Mouse (Mus musculus) stomach, embryonic 15.5 days (tissue): ENCODE results near the gene Ccdc80. TPM values are rescaled to one million over a fixed set of nuclear protein-coding genes. Genes with fewer than 3 reads are reported as not detected.

Experiments
- ATAC-seq: fragments of 200-750 bp; cut with Nextera tagmentation; 2 replicates; pipeline ENCODE4 v1.8.0; 2017; ENCODE audit warnings: low read depth, moderate number of reproducible peaks, moderate TSS enrichment; ENCODE audit not compliant: insufficient read depth, low FRiP score
- H3K27ac ChIP-seq: fragments of 300-500 bp; sonication (generic); 2 replicates; pipeline ENCODE4 v1.5.1; 2015; ENCODE audit warnings: mild to moderate bottlenecking, inconsistent platforms
- H3K27me3 ChIP-seq: fragments of 300-500 bp; sonication (generic); replicated peaks from 2 replicates; pipeline ENCODE4 v1.6.1; 2015; ENCODE audit warnings: inconsistent platforms
- H3K36me3 ChIP-seq: fragments of 300-500 bp; sonication (generic); 2 replicates; pipeline ENCODE4 v1.6.1; 2015; ENCODE audit warnings: inconsistent platforms
- H3K4me1 ChIP-seq: fragments of 300-500 bp; sonication (generic); 2 replicates; pipeline ENCODE4 v1.6.1; 2015; ENCODE audit warnings: inconsistent platforms
- H3K4me2 ChIP-seq: fragments of 300-500 bp; sonication (generic); 2 replicates; pipeline ENCODE4 v1.6.1; 2015; ENCODE audit warnings: mild to moderate bottlenecking, inconsistent platforms
- H3K4me3 ChIP-seq: fragments of 300-500 bp; sonication (generic); replicated peaks from 2 replicates; pipeline ENCODE4 v1.5.1; 2015; ENCODE audit warnings: inconsistent platforms
- H3K9ac ChIP-seq: fragments of 300-500 bp; sonication (generic); 2 replicates; pipeline ENCODE4 v1.6.1; 2015; ENCODE audit warnings: inconsistent platforms
- H3K9me3 ChIP-seq: fragments of 300-500 bp; sonication (generic); 2 replicates; pipeline ENCODE4 v1.6.1; 2016; ENCODE audit warnings: inconsistent platforms
- WGBS: fragments of 180-500 bp; shearing (Covaris S2); methylation state at CpG from one replicate; pipeline ENCODE4 v1.1.7; 2015; 5-methylcytosine and 5-hydroxymethylcytosine counted together
- polyA plus RNA-seq: library from polyadenylated mRNA; unstranded; fragments of >200 nt; fragmentation: Nextera tagmentation; extraction: Ambion mirVana; gene quantifications from 2 replicates; pipeline ENCODE4 v1.2.1, GENCODE M21; 2015

Gene Ccdc80
- polyA plus RNA-seq, 1 experiment from 2014 or later: 98.3 TPM

DNA sequence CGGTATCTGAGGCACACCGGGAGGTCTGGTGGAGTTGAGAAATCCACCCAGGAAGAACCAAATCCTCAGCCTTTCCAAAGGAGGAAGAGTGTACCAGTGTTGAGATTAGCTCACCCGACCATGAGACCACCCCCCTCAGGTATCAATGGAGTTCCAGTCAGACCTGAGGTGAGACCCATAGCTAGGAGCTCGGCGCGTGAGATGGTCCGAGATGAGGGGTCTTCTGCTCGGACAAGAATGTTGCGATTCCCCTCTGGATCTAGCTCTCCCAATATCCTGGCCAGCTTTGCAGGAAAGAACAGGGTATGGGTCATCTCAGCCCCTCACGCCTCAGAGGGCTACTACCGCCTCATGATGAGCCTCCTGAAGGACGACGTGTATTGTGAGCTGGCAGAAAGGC lies 1.8 kb downstream of the Ccdc80 start:
- Histone ChIP-seq H3K27ac (no peak overlapping the region), H3K4me1 (peaks cover 9% of the 10 kb centered on the region; the same call in 1 of the 2 replicates), H3K36me3 (no peaks in the 10 kb centered on the region), H3K4me3 (peak overlapping the region; percentile 39; the same call in 1 of the 2 replicates), H3K4me2 (peak overlapping the region; percentile 51), H3K27me3 (no peaks in the 10 kb centered on the region), H3K9me3 (no peaks in the 10 kb centered on the region), H3K9ac (no peak overlapping the region)
- ATAC-seq: no peak
- WGBS: 85% methylated on average over 13 of the region's 13 CpGs

GRCm38 (mm10) chr16:45095561-45096482 lies 2.6 kb downstream of the Ccdc80 start:
- peak overlapping the region; percentile 51 for H3K4me2 ChIP-seq
- 85% methylated on average over 26 of the region's 26 CpGs for WGBS
- no peak overlapping the region; the same call in 1 of the 2 replicates for H3K4me3 ChIP-seq
- peaks cover 7% of the 10 kb centered on the region; the same call in 1 of the 2 replicates for H3K4me1 ChIP-seq
- H3K9ac ChIP-seq: no peak overlapping the region
- no peak overlapping the region for H3K27ac ChIP-seq
- H3K9me3 ChIP-seq: no peaks in the 10 kb centered on the region
- no peaks in the 10 kb centered on the region for H3K27me3 ChIP-seq
- H3K36me3 ChIP-seq: no peaks in the 10 kb centered on the region
- ATAC-seq: no peak

- Histone ChIP-seq H3K4me3 (peak overlapping the region; percentile 4; the same call in 1 of the 2 replicates), H3K27ac (no peak overlapping the region), H3K36me3 (no peaks in the 10 kb centered on the region), H3K27me3 (no peaks in the 10 kb centered on the region), H3K9me3 (no peaks in the 10 kb centered on the region), H3K4me1 (peaks cover 7% of the 10 kb centered on the region; the same call in 1 of the 2 replicates), H3K9ac (no peak overlapping the region), H3K4me2 (peak overlapping the region; percentile 51)
- ATAC-seq: no peak
- WGBS: 82% methylated on average over 2 of the region's 2 CpGs
Measured at GRCm38 (mm10) chr16:45097467-45097866, 4.3 kb downstream of the Ccdc80 start.

DNA sequence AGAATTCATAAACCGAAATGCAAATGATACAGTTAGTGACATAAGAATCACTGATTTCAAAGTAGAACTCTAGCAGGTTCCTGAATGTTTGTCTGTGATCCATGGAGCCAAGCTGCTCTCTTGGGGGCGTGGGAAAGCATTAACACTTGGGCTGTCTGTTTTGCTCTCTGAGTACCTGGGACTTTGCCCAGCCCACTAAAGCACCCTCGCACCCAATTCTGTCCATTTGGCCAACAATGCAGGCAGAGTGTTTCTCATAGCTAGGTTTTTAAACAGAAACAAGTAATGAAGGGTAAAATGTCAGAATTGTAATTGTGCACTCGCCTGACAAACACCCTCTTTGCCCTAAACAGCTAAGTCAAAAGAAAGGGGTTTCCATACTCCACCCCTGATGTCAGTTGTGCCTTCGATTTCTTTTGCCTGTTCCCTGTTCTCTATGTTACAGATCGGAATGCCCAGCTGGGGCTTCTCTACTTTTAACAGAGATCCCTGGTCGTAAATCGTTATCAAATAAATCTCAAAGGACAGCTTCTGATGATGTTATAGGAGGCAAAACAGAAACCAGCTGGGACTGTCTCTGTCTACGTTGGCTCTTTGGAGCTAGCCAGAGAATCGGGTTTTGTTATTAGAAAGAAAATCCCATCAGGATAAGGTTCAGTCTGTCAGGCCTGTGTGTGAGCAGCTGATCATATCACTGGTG lies 5.1 kb downstream of the Ccdc80 start:
- 0 out of 2 replicates have a peak, but pooled peaks have one; percentile 36 for ATAC-seq
- no peaks in the 10 kb centered on the region for H3K36me3 ChIP-seq
- no peaks in the 10 kb centered on the region for H3K27me3 ChIP-seq
- peak overlapping the region; percentile 11; the same call in 1 of the 2 replicates for H3K4me3 ChIP-seq
- H3K9me3 ChIP-seq: no peaks in the 10 kb centered on the region
- 0 out of 2 replicates have a peak, but pooled peaks cover under 1% of the 10 kb centered on the region for H3K4me1 ChIP-seq
- H3K4me2 ChIP-seq: peak overlapping the region; percentile 51
- no peak overlapping the region for H3K9ac ChIP-seq
- WGBS: 36% methylated on average over 10 of the region's 10 CpGs
- peak overlapping the region; percentile 61; the same call in 1 of the 2 replicates for H3K27ac ChIP-seq

- WGBS: 49% methylated on average over 6 of the region's 6 CpGs
- no peaks in the 10 kb centered on the region for H3K36me3 ChIP-seq
- H3K27me3 ChIP-seq: no peaks in the 10 kb centered on the region
- no peaks in the 10 kb centered on the region for H3K4me1 ChIP-seq
- H3K9me3 ChIP-seq: no peaks in the 10 kb centered on the region
- H3K9ac ChIP-seq: no peak overlapping the region
- peak overlapping the region; percentile 51 for H3K4me2 ChIP-seq
- H3K27ac ChIP-seq: peak overlapping the region; percentile 61; the same call in 1 of the 2 replicates
- H3K4me3 ChIP-seq: peak overlapping the region; percentile 11; the same call in 1 of the 2 replicates
- ATAC-seq: no peak
Measured at GRCm38 (mm10) chr16:45098886-45099210, 5.6 kb downstream of the Ccdc80 start.

DNA sequence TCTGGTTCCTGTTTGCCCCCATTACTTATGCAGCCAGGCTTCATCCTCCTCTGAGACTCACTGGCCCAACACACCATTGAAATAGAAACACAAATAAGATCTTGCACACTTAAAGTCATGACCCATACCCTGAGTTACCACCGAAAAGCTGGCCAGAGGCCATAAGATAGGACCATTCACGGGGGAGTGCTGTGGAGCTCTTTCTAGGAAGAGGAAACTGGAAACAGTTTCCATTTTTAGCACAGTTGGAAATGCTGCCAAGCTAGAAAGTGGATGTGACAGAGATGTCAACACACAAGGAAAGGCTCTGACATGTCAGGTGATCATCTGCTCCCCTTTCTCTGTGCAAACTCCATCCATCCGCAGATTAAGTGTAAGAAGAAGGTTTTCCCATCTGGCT lies 7.7 kb downstream of the Ccdc80 start:
- ATAC-seq: no peak
- Histone ChIP-seq H3K4me1 (no peaks in the 10 kb centered on the region), H3K4me3 (no peak overlapping the region), H3K36me3 (no peaks in the 10 kb centered on the region), H3K9ac (no peak overlapping the region), H3K27me3 (no peaks in the 10 kb centered on the region), H3K9me3 (no peaks in the 10 kb centered on the region), H3K4me2 (no peak overlapping the region), H3K27ac (no peak overlapping the region)
- 52% methylated on average over 3 of the region's 3 CpGs for WGBS

GRCm38 (mm10) chr16:45104993-45105392 lies 11.8 kb downstream of the Ccdc80 start:
- Histone ChIP-seq H3K27me3 (no peaks in the 10 kb centered on the region), H3K4me2 (no peak overlapping the region), H3K4me3 (no peak overlapping the region), H3K9me3 (no peaks in the 10 kb centered on the region), H3K9ac (no peak overlapping the region), H3K4me1 (no peaks in the 10 kb centered on the region), H3K27ac (no peak overlapping the region), H3K36me3 (no peaks in the 10 kb centered on the region)
- 45% methylated on average over 3 of the region's 3 CpGs for WGBS
- ATAC-seq: no peak

- no peaks in the 10 kb centered on the region for H3K36me3 ChIP-seq
- H3K9ac ChIP-seq: no peak overlapping the region
- no peaks in the 10 kb centered on the region for H3K4me1 ChIP-seq
- no peaks in the 10 kb centered on the region for H3K27me3 ChIP-seq
- no peaks in the 10 kb centered on the region for H3K9me3 ChIP-seq
- H3K4me2 ChIP-seq: no peak overlapping the region
- no peak overlapping the region for H3K27ac ChIP-seq
- H3K4me3 ChIP-seq: no peak overlapping the region
- no peak for ATAC-seq
- 55% methylated on average over 5 of the region's 5 CpGs for whole genome bisulfite sequencing
Measured at GRCm38 (mm10) chr16:45108203-45108878, 15.1 kb downstream of the Ccdc80 start.

- H3K4me1 ChIP-seq: no peaks in the 10 kb centered on the region
- H3K36me3 ChIP-seq: no peaks in the 10 kb centered on the region
- no peak overlapping the region for H3K9ac ChIP-seq
- 26% methylated on average over 4 of the region's 4 CpGs for WGBS
- no peak overlapping the region for H3K4me2 ChIP-seq
- no peak overlapping the region for H3K4me3 ChIP-seq
- ATAC-seq: peak; percentile 56; the same call in 1 of the 2 replicates
- no peaks in the 10 kb centered on the region for H3K9me3 ChIP-seq
- no peaks in the 10 kb centered on the region for H3K27me3 ChIP-seq
- no peak overlapping the region for H3K27ac ChIP-seq
Measured at GRCm38 (mm10) chr16:45110498-45110897, 17.3 kb downstream of the Ccdc80 start.

GRCm38 (mm10) chr16:45117200-45117599 lies 24.0 kb downstream of the Ccdc80 start:
- H3K27ac ChIP-seq: no peak overlapping the region
- WGBS: 84% methylated on average over 3 of the region's 3 CpGs
- H3K27me3 ChIP-seq: no peaks in the 10 kb centered on the region
- H3K4me3 ChIP-seq: no peak overlapping the region
- no peak for ATAC-seq
- no peaks in the 10 kb centered on the region for H3K4me1 ChIP-seq
- no peaks in the 10 kb centered on the region for H3K9me3 ChIP-seq
- H3K36me3 ChIP-seq: no peaks in the 10 kb centered on the region; the same call in 1 of the 2 replicates
- no peak overlapping the region for H3K9ac ChIP-seq
- no peak overlapping the region for H3K4me2 ChIP-seq

GRCm38 (mm10) chr16:45118760-45119159 lies 25.6 kb downstream of the Ccdc80 start:
- no peak overlapping the region for H3K9ac ChIP-seq
- WGBS: 59% methylated on average over 3 of the region's 3 CpGs
- H3K4me2 ChIP-seq: no peak overlapping the region
- H3K4me1 ChIP-seq: no peaks in the 10 kb centered on the region
- H3K9me3 ChIP-seq: no peaks in the 10 kb centered on the region
- no peaks in the 10 kb centered on the region for H3K27me3 ChIP-seq
- H3K4me3 ChIP-seq: no peak overlapping the region
- H3K36me3 ChIP-seq: peaks cover 5% of the 10 kb centered on the region; the same call in 1 of the 2 replicates
- ATAC-seq: no peak
- no peak overlapping the region for H3K27ac ChIP-seq
